22 mouse cellular contexts compared by ENCODE assay signal in genomic region chr15:25912911-25913310, GRCm38 (mm10).
DNase-seq lines count a peak whose midpoint lies in the region; ATAC-seq and TF ChIP-seq lines count a peak whose summit lies in the region.
"Had no signal": no experiment of that assay in that cellular context is flagged by ENCODE, and none has a peak within 500 bp of the region (broad histone marks: within the 10 kb centered on the region; RNA-seq: fewer than 3 reads in every experiment).

No protein-coding gene starts in this region.

- no peak overlapping the region for H3K4me2 ChIP-seq in kidney, embryonic 15.5 days
- no peak overlapping the region for H3K4me2 ChIP-seq in liver, postnatal 0 days (ENCODE audit: low read depth, low read length)
- no peak overlapping the region for H3K4me2 ChIP-seq in liver, embryonic 11.5 days
- H3K4me2 ChIP-seq: embryonic facial prominence, embryonic 12.5 days; embryonic facial prominence, embryonic 15.5 days; heart, embryonic 11.5 days; hindbrain, embryonic 12.5 days; hindbrain, embryonic 15.5 days had no signal

- H3K27me3 ChIP-seq in kidney, embryonic 15.5 days, result no peaks in the 10 kb centered on the region
- H3K27me3 ChIP-seq in liver, postnatal 0 days (ENCODE audit: insufficient read depth, low read length), result no peaks in the 10 kb centered on the region
- no peaks in the 10 kb centered on the region for H3K27me3 ChIP-seq in liver, embryonic 11.5 days (replicated peaks; ENCODE audit: control insufficient read depth, insufficient read depth, low read length)
- H3K27me3 ChIP-seq: embryonic facial prominence, embryonic 12.5 days; embryonic facial prominence, embryonic 15.5 days; hindbrain, embryonic 12.5 days; hindbrain, embryonic 15.5 days had no signal

- H3K9ac ChIP-seq in kidney, embryonic 15.5 days, result no peak overlapping the region
- no peak overlapping the region for H3K9ac ChIP-seq in liver, postnatal 0 days (replicated peaks)
- no peak overlapping the region for H3K9ac ChIP-seq in liver, embryonic 11.5 days (ENCODE audit: low read depth, low read length)
- H3K9ac ChIP-seq: embryonic facial prominence, embryonic 12.5 days; embryonic facial prominence, embryonic 15.5 days; forebrain, postnatal 0 days; hindbrain, embryonic 12.5 days; hindbrain, embryonic 15.5 days had no signal

- WGBS in kidney, embryonic 15.5 days, result 82% methylated on average over 7 of the region's 7 CpGs
- WGBS in liver, postnatal 0 days (ENCODE audit: insufficient replicate concordance), result 76% methylated on average over 7 of the region's 7 CpGs
- WGBS in liver, embryonic 11.5 days, result 81% methylated on average over 7 of the region's 7 CpGs

- peak; percentile 35 to 43 for DNase-seq in adrenal gland, postnatal 36 days
- no peak for DNase-seq in adrenal gland, postnatal 25 days
- no peak for DNase-seq in kidney, postnatal 25 days
- DNase-seq in liver, postnatal 0 days, result no peak
- DNase-seq in liver, embryonic 11.5 days (ENCODE audit: low spot score), result no peak
- DNase-seq: adrenal gland, postnatal 10 days; cerebellum, adult 11 months; cerebellum, adult 2 months; cerebellum, adult 9-11 months; cerebellum, postnatal 25 days; forebrain, postnatal 0 days; gastrocnemius, adult 2 months; gastrocnemius, postnatal 14 days; heart, adult 11 months had no signal

- TF ChIP-seq EP300 in liver, postnatal 0 days (IDR thresholded peaks at IDR 0.05; ENCODE audit: low read depth), result no peak

- no peak for TF ChIP-seq CTCF in liver, postnatal 0 days (IDR thresholded peaks at IDR 0.05; ENCODE audit: low read depth)

- no peaks in the 10 kb centered on the region for H3K36me3 ChIP-seq in kidney, embryonic 15.5 days
- no peaks in the 10 kb centered on the region for H3K36me3 ChIP-seq in liver, postnatal 0 days (replicated peaks; ENCODE audit: insufficient read depth, low read length)
- H3K36me3 ChIP-seq in liver, embryonic 11.5 days (ENCODE audit: control insufficient read depth, insufficient read depth, low read length), result no peaks in the 10 kb centered on the region
- H3K36me3 ChIP-seq: embryonic facial prominence, embryonic 12.5 days; embryonic facial prominence, embryonic 15.5 days; hindbrain, embryonic 12.5 days; hindbrain, embryonic 15.5 days had no signal

- peaks cover 27% of the 10 kb centered on the region for H3K4me1 ChIP-seq in kidney, embryonic 15.5 days
- peaks cover 27% of the 10 kb centered on the region for H3K4me1 ChIP-seq in liver, postnatal 0 days (ENCODE audit: insufficient read depth)
- H3K4me1 ChIP-seq in liver, embryonic 11.5 days (replicated peaks; ENCODE audit: control insufficient read depth, insufficient read depth, low read length), result peaks cover 9% of the 10 kb centered on the region
- H3K4me1 ChIP-seq: embryonic facial prominence, embryonic 12.5 days had no signal

- no peak overlapping the region for H3K4me3 ChIP-seq in kidney, embryonic 15.5 days (replicated peaks)
- no peak overlapping the region for H3K4me3 ChIP-seq in liver, postnatal 0 days (ENCODE audit: low read depth, low read length)
- H3K4me3 ChIP-seq in liver, embryonic 11.5 days (ENCODE audit: low read depth, low read length), result no peak overlapping the region
- H3K4me3 ChIP-seq: embryonic facial prominence, embryonic 12.5 days; embryonic facial prominence, embryonic 15.5 days; gastrocnemius, adult 2 months; hindbrain, embryonic 12.5 days; hindbrain, embryonic 15.5 days had no signal

- no peak for ATAC-seq in kidney, embryonic 15.5 days (replicated peaks; ENCODE audit: low FRiP score)
- no peak for ATAC-seq in liver, postnatal 0 days
- ATAC-seq in liver, embryonic 11.5 days (replicated peaks; ENCODE audit: low FRiP score), result no peak
- ATAC-seq: CD4-positive, CD25-positive, alpha-beta regulatory T cell, adult 4 months; forebrain, embryonic 14.5 days; forebrain, postnatal 0 days had no signal

- peak overlapping the region; percentile 84 for H3K27ac ChIP-seq in kidney, embryonic 15.5 days
- peak overlapping the region; percentile 89 for H3K27ac ChIP-seq in liver, postnatal 0 days (ENCODE audit: low read depth)
- H3K27ac ChIP-seq in liver, embryonic 11.5 days (ENCODE audit: low read depth, low read length), result no peak overlapping the region
- H3K27ac ChIP-seq: embryonic facial prominence, embryonic 12.5 days; embryonic facial prominence, embryonic 15.5 days; hindbrain, embryonic 12.5 days; hindbrain, embryonic 15.5 days had no signal

- no peaks in the 10 kb centered on the region for H3K9me3 ChIP-seq in kidney, embryonic 15.5 days (replicated peaks)
- H3K9me3 ChIP-seq in liver, postnatal 0 days (ENCODE audit: low read length), result no peaks in the 10 kb centered on the region
- H3K9me3 ChIP-seq in liver, embryonic 11.5 days (ENCODE audit: control insufficient read depth, low read length), result no peaks in the 10 kb centered on the region
- H3K9me3 ChIP-seq: embryonic facial prominence, embryonic 12.5 days; embryonic facial prominence, embryonic 15.5 days; hindbrain, embryonic 12.5 days; hindbrain, embryonic 15.5 days had no signal

Comparison
In these comparisons a context has a peak if more than half of its experiments do, and no peak if none do; other contexts are left out.
1. DNase-seq: peak in adrenal gland, postnatal 36 days (2 of 2); none in adrenal gland, postnatal 25 days (single experiment), kidney, postnatal 25 days (0 of 2), liver, postnatal 0 days (single experiment) and liver, embryonic 11.5 days (single experiment).